Mouse (Mus musculus): ENCODE results near the gene Atg16l2. TPM values are rescaled to one million over a fixed set of nuclear protein-coding genes. Genes with fewer than 3 reads are reported as not detected.

The Atg16l2 gene
- total RNA-seq, 2 experiments from 2014 or later: 5.9 to 8.4 TPM

GRCm38 (mm10) chr7:101253071-101253470 lies 49.0 kb downstream of the Atg16l2 start:
- no peak for ATAC-seq (replicated peaks; ENCODE audit: low FRiP score, poor library complexity, severe bottlenecking)

- no peak for ATAC-seq (replicated peaks; ENCODE audit: low FRiP score, poor library complexity, severe bottlenecking)
Observed at GRCm38 (mm10) chr7:101249173-101249572, 52.9 kb downstream of the Atg16l2 start.

GRCm38 (mm10) chr7:101248760-101249159 lies 53.3 kb downstream of the Atg16l2 start:
- no peak for ATAC-seq (replicated peaks; ENCODE audit: low FRiP score, poor library complexity, severe bottlenecking)

GRCm38 (mm10) chr7:101236712-101237473 lies 65.2 kb downstream of the Atg16l2 start:
- no peak for ATAC-seq (replicated peaks; ENCODE audit: low FRiP score, poor library complexity, severe bottlenecking)

GRCm38 (mm10) chr7:101232716-101233115 lies 69.3 kb downstream of the Atg16l2 start:
- no peak for ATAC-seq (replicated peaks; ENCODE audit: low FRiP score, poor library complexity, severe bottlenecking)

GRCm38 (mm10) chr7:101231458-101231857 lies 70.6 kb downstream of the Atg16l2 start:
- ATAC-seq (replicated peaks; ENCODE audit: low FRiP score, poor library complexity, severe bottlenecking): no peak

- no peak for ATAC-seq (replicated peaks; ENCODE audit: low FRiP score, poor library complexity, severe bottlenecking)
Observed at GRCm38 (mm10) chr7:101229336-101229735, 72.7 kb downstream of the Atg16l2 start.

GRCm38 (mm10) chr7:101223501-101223900 lies 78.5 kb downstream of the Atg16l2 start:
- no peak for ATAC-seq (replicated peaks; ENCODE audit: low FRiP score, poor library complexity, severe bottlenecking)

GRCm38 (mm10) chr7:101216724-101217123 lies 85.3 kb downstream of the Atg16l2 start:
- no peak for ATAC-seq (replicated peaks; ENCODE audit: low FRiP score, poor library complexity, severe bottlenecking)

- no peak for ATAC-seq (replicated peaks; ENCODE audit: low FRiP score, poor library complexity, severe bottlenecking)
Observed at GRCm38 (mm10) chr7:101213515-101214263, 88.4 kb downstream of the Atg16l2 start.

Other genes starting within 250 kb of the Atg16l2 start
- gene Fchsd2, start 209.4 kb downstream of the Atg16l2 start, total RNA-seq (2015; ENCODE audit: low replicate concordance): 5.4 and 11.7 TPM in 2 replicates
- gene Fchsd2, start 209.4 kb downstream of the Atg16l2 start, total RNA-seq (2017; ENCODE audit: low replicate concordance): 7.2 and 13.8 TPM in 2 replicates
- gene Stard10, start 14.8 kb upstream of the Atg16l2 start, total RNA-seq (2015; ENCODE audit: low replicate concordance): 73.9 and 101 TPM in 2 replicates
- 37.4 and 52.9 TPM in 2 replicates for gene Stard10, start 14.8 kb upstream of the Atg16l2 start, total RNA-seq (2017; ENCODE audit: low replicate concordance)
- gene Arap1, start 45.8 kb upstream of the Atg16l2 start, total RNA-seq (2015; ENCODE audit: low replicate concordance): 15.1 and 20.1 TPM in 2 replicates
- gene Arap1, start 45.8 kb upstream of the Atg16l2 start, total RNA-seq (2017; ENCODE audit: low replicate concordance): 10.6 and 12.7 TPM in 2 replicates
- not detected in 2 replicates for gene Gm45837, start 108.6 kb upstream of the Atg16l2 start, total RNA-seq (2015; ENCODE audit: low replicate concordance)
- 4.2 TPM in 1 of 2 replicates, not detected in the other for gene Gm45837, start 108.6 kb upstream of the Atg16l2 start, total RNA-seq (2017; ENCODE audit: low replicate concordance)
- 15.9 and 17.2 TPM in 2 replicates for gene Pde2a, start 119.4 kb upstream of the Atg16l2 start, total RNA-seq (2015; ENCODE audit: low replicate concordance)
- gene Pde2a, start 119.4 kb upstream of the Atg16l2 start, total RNA-seq (2017; ENCODE audit: low replicate concordance): 1.7 and 11.8 TPM in 2 replicates

Data from erythroid progenitor cell, adult 5-6 weeks (primary cell).